Mouse (Mus musculus) mesoderm, embryonic 11.5 days (tissue): ENCODE data around the gene Mapk6.

ENCODE experiments used
- DNase-seq: peaks from one replicate; pipeline ENCODE4 v3.0.0-alpha.2; 2012; ENCODE audit warnings: low read depth, low spot score

The Mapk6 gene

DNA sequence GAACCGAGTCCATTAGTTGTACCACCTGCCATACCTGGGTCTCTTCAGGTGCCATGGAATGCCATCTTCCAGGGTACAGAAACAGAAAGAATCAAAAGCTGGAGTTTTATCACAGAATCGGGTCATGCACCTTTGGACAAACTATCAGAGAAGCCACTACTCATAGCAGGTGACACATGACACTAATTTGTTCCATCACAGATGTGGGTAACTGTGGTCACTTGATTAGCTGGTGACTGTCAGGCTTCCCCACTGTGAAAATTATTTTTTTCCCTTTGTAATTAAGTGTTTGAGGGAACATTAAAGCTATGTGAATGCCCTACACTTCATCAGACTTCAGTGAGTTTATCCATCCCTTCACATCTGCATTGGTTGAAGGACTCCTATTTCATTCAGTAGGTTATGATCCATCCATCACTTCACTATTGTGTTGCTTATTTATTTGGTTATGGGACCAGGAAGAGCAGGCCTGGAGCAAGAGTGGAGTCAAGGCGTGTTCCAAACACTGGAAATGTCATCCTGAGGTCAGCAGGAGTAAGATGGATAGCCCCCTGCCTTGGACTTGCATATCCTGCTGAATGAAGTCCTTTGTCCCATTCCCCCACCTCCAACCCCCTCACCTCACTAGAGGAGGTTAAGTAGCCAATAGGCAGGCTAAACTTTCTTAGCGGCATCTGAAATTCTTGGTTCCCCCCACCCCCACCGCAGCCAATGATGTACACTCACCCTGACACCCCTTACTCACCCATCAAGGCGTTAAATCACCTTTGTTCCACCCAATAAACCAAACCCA lies 14.7 kb upstream of the Mapk6 start:
- DNase-seq, result peak; percentile 73

DNA sequence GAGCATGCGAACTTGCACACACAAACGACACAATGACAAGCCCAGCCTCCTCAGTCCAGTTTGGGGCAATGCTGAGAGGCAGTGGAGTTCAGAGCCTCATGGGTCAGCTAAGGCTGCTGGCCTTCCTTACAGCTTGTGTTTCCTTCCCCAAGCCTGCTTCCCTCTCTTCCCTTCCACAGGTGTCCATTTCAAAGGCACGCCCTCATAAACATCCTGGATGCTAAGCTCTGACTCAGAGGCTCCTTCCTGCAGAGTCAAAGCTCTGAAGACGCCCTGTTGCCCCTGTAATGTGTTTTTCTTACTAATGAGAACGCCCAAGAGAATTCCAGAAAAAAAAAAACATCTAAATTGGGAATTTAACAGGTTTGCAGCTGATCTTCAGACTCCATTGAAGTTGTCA lies 13.9 kb upstream of the Mapk6 start:
- DNase-seq, result no peak

GRCm38 (mm10) chr9:75422251-75422691 lies 12.5 kb upstream of the Mapk6 start:
- DNase-seq, result no peak

GRCm38 (mm10) chr9:75414204-75414603 lies 4.4 kb upstream of the Mapk6 start:
- no peak for DNase-seq

GRCm38 (mm10) chr9:75413206-75413605 lies 3.4 kb upstream of the Mapk6 start:
- no peak for DNase-seq

GRCm38 (mm10) chr9:75411584-75411983 lies 1.8 kb upstream of the Mapk6 start:
- no peak for DNase-seq

- no peak for DNase-seq
These were observed 1.2 kb upstream of the Mapk6 start for GRCm38 (mm10) chr9:75410868-75411487.

GRCm38 (mm10) chr9:75409031-75409851 lies 564 bp downstream of the Mapk6 start:
- DNase-seq, result peak; percentile 63

DNA sequence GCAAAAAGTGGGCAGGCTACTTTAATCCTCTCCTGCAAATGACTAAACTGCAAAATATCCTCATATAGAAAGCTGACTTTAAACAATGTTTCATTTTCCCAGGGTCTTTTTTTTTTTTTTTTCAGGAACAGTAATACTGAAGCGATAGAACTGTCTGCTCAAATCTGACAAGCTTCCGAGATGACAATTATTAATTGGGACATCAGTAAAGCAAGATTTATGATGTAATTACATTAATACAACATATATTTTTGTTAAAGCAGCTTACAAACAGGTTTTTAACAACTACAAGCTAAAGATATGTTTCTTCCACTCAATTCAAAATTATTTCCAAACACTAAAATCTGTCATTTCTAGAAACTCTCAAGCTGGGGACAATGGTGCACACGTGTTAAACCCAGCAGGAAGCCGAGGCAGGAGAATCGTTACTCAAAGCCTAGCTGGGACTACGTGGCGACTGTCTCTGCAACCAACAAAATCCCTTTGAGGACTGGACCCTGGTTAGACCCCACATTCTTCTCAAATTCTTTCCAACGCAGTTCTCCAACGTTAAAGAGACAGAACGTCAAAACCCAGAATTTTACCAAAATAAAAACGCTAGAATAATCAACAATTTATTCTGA lies 1.5 kb downstream of the Mapk6 start:
- DNase-seq, result peak; percentile 56

DNA sequence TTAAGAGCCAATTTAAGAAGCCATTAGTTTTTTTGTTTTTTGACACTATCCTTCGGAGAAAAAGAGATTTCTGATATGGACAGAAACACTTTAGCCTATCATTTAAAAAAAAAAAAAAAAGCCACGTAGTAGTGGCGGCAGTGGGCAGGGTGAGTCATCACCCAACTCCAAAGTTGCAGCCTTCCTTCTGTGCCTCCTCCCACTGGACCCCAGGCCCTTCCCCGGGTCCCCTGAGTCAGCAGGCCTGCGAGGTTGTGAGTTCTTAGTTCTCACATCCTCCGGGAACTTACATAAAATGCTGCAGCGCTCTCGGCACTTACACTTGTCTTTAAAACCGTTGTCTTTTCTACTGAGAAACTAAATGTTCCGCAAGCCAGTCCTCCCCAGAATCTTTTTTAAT lies 2.0 kb downstream of the Mapk6 start:
- peak; percentile 45 for DNase-seq

DNA sequence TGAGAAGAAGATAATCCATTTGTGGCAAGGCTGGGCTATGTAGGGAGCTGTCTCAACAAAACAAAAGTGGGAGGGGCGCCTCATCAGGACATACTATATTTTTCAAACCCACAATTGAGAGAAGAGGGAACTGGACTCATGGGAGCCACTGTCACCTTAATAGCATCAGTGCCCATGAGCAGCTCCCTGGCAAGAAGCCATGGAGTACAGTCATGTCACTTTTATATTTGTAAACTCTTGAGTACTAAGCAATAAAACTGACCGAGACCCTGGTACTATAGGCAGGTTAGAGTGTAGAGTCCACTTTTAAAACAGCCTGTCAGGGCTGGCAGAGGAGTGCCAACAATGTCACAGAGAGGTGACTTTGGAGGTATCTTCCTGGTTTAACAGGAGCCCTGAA lies 3.7 kb downstream of the Mapk6 start:
- no peak for DNase-seq

- peak; percentile 56 for DNase-seq
These were observed 6.3 kb downstream of the Mapk6 start for GRCm38 (mm10) chr9:75403520-75403919.

GRCm38 (mm10) chr9:75401593-75402504 lies 8.0 kb downstream of the Mapk6 start:
- DNase-seq, result no peak

- DNase-seq, result no peak
These were observed 9.2 kb downstream of the Mapk6 start for GRCm38 (mm10) chr9:75400639-75401038.

DNA sequence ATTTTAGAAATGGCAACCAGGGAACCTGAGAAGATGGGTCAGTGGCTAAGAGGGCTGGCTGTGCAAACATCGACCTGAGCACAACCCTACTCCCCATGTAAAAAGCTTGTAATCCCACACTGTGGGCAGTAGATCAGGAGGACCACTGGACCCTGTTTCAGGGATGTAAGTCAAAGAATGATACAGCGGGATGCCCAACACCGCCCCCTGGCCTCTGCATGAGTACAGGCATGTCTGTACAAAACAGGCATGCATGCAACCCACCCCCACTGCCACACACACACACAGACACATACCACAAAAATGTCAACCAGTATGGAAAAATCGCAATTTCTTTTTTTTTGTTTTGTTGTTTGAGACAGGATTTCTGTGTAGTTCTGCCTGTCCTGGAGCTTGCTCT lies 10.7 kb downstream of the Mapk6 start:
- DNase-seq, result no peak

GRCm38 (mm10) chr9:75395971-75396370 lies 13.8 kb downstream of the Mapk6 start:
- DNase-seq, result no peak

DNA sequence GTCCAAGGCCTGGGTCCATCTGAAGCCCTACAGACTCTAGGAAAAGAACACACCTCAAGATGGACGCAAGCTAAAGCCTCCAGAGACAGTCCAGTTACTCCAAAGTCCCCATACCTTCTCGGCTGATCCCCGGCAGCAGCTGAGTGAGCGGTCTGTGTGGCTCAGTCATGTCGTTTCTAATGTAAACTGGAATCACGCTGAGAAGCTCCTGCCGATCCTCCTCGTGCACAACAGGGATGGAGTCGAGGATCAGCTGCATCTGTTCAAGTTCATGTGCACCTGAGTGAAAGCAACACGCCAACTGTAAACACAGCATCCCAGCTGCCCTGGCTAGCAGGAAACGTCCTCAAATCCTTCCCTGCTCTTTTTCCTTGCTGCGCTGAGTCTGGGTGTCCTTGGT lies 16.6 kb downstream of the Mapk6 start:
- DNase-seq, result no peak

DNA sequence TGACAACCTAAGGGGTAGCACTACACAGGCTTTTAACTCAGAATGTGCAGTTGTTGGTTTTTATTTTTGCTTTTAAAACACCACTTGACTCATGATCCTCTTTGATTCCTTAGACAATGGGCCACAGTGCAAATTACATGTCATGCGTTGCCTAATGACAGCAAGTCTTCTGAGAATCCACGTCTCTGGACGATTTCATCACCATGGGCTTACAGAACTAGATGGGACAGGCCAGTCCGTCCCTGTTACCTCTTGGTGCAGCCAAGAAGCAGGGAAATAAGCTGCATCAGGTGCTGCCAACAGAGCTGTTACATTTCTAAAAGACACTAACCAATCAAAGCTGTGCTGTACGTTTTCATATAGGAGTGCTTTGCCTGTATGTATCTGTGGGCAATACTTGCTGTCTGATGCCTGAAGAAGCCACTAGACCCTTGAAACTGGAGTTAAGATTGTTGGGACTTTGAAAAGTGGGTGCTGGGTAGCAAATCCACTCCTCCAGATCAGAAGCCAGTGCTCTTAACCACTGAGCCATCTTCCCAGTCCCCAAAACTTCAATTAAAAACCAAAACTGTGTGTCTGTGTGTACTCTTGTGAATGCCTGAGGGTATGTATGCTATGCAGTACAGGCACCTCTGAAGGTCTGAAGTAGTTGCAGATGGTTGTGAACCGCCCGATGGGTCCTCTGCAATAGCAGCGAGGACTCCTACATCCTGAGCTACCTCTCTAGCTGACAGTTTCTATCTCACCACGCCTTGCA lies 24.4 kb downstream of the Mapk6 start:
- no peak for DNase-seq

- no peak for DNase-seq
These were observed 25.4 kb downstream of the Mapk6 start for GRCm38 (mm10) chr9:75384337-75384962.

- no peak for DNase-seq
These were observed 26.0 kb downstream of the Mapk6 start for GRCm38 (mm10) chr9:75383785-75384184.
